Mouse (Mus musculus) colon, adult 2 months (tissue): ENCODE results near the gene Rfxap. TPM values are rescaled to one million over a fixed set of nuclear protein-coding genes. Genes with fewer than 3 reads are reported as not detected.

Experiments used
- polyA plus RNA-seq: library from polyadenylated mRNA; depleted of rRNA; stranded (reverse); fragments of >200 nt; gene quantifications from 2 replicates; pipeline ENCODE4 v1.2.3, GENCODE M21; 2012; rRNA removed

The Rfxap gene
- polyA plus RNA-seq, result 24.4 and 29.9 TPM in 2 replicates

GRCm38 (mm10) chr3:54807666-54808217 is at the start of gene Rfxap:
Gene Rfxap, minus strand, starts transcription at chr3:54807791.

DNA sequence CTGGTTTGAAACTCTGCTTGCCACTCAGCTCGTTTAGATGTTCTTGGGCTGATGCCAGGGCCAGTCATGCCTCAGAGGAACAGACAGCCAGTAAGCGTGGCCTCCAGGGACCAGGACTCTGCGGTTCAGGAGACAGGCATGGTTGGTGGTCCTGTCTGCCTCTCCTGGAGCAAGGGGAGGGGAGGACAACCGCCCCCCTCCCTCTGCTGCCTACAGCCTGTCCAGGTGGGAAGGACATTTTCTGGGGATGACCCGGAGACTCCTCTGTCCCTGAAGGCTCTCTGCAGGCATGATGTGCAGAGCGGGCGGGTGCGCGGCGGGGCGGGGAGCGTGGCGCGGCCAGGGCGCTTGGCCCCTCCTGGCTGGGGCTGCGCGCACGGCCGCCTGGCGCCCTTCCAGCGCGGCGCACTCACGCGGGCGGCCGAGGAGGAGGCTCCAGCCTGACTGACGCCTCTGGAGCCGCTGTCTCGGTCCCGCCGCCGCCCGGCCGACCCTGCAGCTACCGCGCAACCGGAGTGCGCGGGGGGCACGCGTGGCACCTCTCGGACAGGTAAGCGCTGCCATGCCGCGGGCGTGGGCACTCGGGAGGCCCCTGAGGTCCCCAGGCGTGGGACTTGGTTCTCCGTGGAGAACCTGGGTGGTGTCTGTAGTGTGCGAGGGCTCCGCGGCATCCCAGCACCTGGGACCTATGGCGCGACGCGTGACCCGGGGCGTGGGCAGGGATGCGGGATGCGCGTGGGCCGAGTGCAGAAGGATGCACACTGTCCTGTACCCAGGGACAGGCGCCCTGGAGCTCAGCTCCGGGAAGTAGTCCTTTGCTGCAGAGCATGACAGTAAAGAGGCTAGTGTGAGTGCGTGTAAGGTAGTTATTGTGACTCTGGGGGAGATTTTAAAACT is 52.2 kb downstream of the Rfxap start, which contains the start of gene Smad9:
Smad9 (plus strand) TSS at position 438 of the 897 bp plus-strand sequence.

Other genes starting within 250 kb of the Rfxap start
- gene Supt20, start 115.0 kb downstream of the Rfxap start, polyA plus RNA-seq, result 32.7 and 33.9 TPM in 2 replicates
- gene Gm21958, start 93.4 kb downstream of the Rfxap start, polyA plus RNA-seq, result not detected in 2 replicates
- 8.9 and 9.9 TPM in 2 replicates for gene Exosc8, start 72.4 kb downstream of the Rfxap start, polyA plus RNA-seq
- gene Alg5, start 72.3 kb downstream of the Rfxap start, polyA plus RNA-seq, result 12.1 and 16.6 TPM in 2 replicates
- gene Smad9, start 52.2 kb downstream of the Rfxap start, polyA plus RNA-seq, result 1.2 and 1.7 TPM in 2 replicates
- gene Sertm1, start 108.1 kb upstream of the Rfxap start, polyA plus RNA-seq, result 0.05 and 0.09 TPM in 2 replicates
- 0.24 and 0.47 TPM in 2 replicates for gene Ccna1, start 247.7 kb upstream of the Rfxap start, polyA plus RNA-seq